Mouse (Mus musculus) limb, embryonic 11.5 days (tissue): ENCODE data around the gene Txn2. TPM values are rescaled to one million over a fixed set of nuclear protein-coding genes. Genes with fewer than 3 reads are reported as not detected.

ENCODE experiments used
- ATAC-seq: fragments of 200-750 bp; cut with Nextera tagmentation; 2 replicates; pipeline ENCODE4 v1.8.0; 2017; ENCODE audit warnings: low read depth; ENCODE audit not compliant: insufficient number of reproducible peaks, low FRiP score, low TSS enrichment
- DNase-seq: peaks from one replicate; pipeline ENCODE4 v3.0.0-alpha.2; 2015; ENCODE audit warnings: low spot score
- H3K27ac ChIP-seq: fragments of 300-500 bp; sonication (generic); replicated peaks from 2 replicates; pipeline ENCODE4 v1.5.1; 2014; ENCODE audit warnings: low read depth, mild to moderate bottlenecking, low read length
- H3K27me3 ChIP-seq: fragments of 300-500 bp; sonication (generic); 2 replicates; pipeline ENCODE4 v1.6.1; 2014; ENCODE audit warnings: mild to moderate bottlenecking, low read length, mixed read lengths; ENCODE audit not compliant: control insufficient read depth, insufficient read depth
- H3K36me3 ChIP-seq: fragments of 300-500 bp; sonication (generic); 2 replicates; pipeline ENCODE4 v1.6.1; 2014; ENCODE audit warnings: mild to moderate bottlenecking, low read length, moderate library complexity, mixed read lengths; ENCODE audit not compliant: control insufficient read depth, insufficient read depth
- H3K4me1 ChIP-seq: fragments of 300-500 bp; sonication (generic); 2 replicates; pipeline ENCODE4 v1.6.1; 2014; ENCODE audit warnings: low read length, mixed read lengths; ENCODE audit not compliant: control insufficient read depth, insufficient read depth
- H3K4me2 ChIP-seq: fragments of 300-500 bp; sonication (generic); 2 replicates; pipeline ENCODE4 v1.6.1; 2014; ENCODE audit warnings: low read depth, mild to moderate bottlenecking, moderate library complexity; ENCODE audit not compliant: severe bottlenecking
- H3K4me3 ChIP-seq: fragments of 300-500 bp; sonication (generic); 2 replicates; pipeline ENCODE4 v1.5.1; 2014; ENCODE audit warnings: low read depth, low read length
- H3K9ac ChIP-seq: fragments of 300-500 bp; sonication (generic); 2 replicates; pipeline ENCODE4 v1.6.1; 2014; ENCODE audit warnings: mild to moderate bottlenecking, low read length
- H3K9me3 ChIP-seq: fragments of 300-500 bp; sonication (generic); 2 replicates; pipeline ENCODE4 v1.6.1; 2016; ENCODE audit warnings: low read length; ENCODE audit not compliant: control insufficient read depth
- WGBS: fragments of 180-500 bp; shearing (Covaris S2); extraction: QIAGEN DNeasy Blood & Tissue Kit; methylation state at CpG from one replicate; pipeline ENCODE4 v1.1.7; 2014; 5-methylcytosine and 5-hydroxymethylcytosine counted together
- polyA plus RNA-seq: library from polyadenylated mRNA; unstranded; fragments of >200 nt; fragmentation: Nextera tagmentation; extraction: Ambion mirVana; gene quantifications from 2 replicates; pipeline ENCODE4 v1.2.1, GENCODE M21; 2014

Gene Txn2
- polyA plus RNA-seq, 1 experiment from 2014 or later, result 266 TPM

- Histone ChIP-seq H3K27me3 (no peaks in the 10 kb centered on the region), H3K4me1 (no peaks in the 10 kb centered on the region), H3K4me2 (no peak overlapping the region), H3K9ac (no peak overlapping the region), H3K9me3 (no peaks in the 10 kb centered on the region), H3K36me3 (no peaks in the 10 kb centered on the region), H3K4me3 (no peak overlapping the region), H3K27ac (no peak overlapping the region)
- DNase-seq (no peak), ATAC-seq (no peak)
- WGBS, result 80% methylated on average over 10 of the region's 10 CpGs
These were observed 35.5 kb downstream of the Txn2 start for GRCm38 (mm10) chr15:77893292-77893691.

GRCm38 (mm10) chr15:77892420-77892819 is 36.4 kb downstream of the Txn2 start:
- DNase-seq (no peak), ATAC-seq (no peak)
- WGBS, result 83% methylated on average over 10 of the region's 10 CpGs
- Histone ChIP-seq H3K36me3 (no peaks in the 10 kb centered on the region), H3K4me3 (no peak overlapping the region), H3K4me1 (no peaks in the 10 kb centered on the region), H3K27me3 (no peaks in the 10 kb centered on the region), H3K4me2 (no peak overlapping the region), H3K27ac (no peak overlapping the region), H3K9ac (no peak overlapping the region), H3K9me3 (no peaks in the 10 kb centered on the region)

GRCm38 (mm10) chr15:77891766-77892165 is 37.0 kb downstream of the Txn2 start:
- DNase-seq (no peak), ATAC-seq (no peak)
- WGBS, result 88% methylated on average over 8 of the region's 8 CpGs
- Histone ChIP-seq H3K9me3 (no peaks in the 10 kb centered on the region), H3K4me2 (no peak overlapping the region), H3K4me3 (no peak overlapping the region), H3K27ac (no peak overlapping the region), H3K36me3 (no peaks in the 10 kb centered on the region), H3K27me3 (no peaks in the 10 kb centered on the region), H3K4me1 (no peaks in the 10 kb centered on the region), H3K9ac (no peak overlapping the region)

- WGBS, result 31% methylated on average over 4 of the region's 4 CpGs
These were observed 38.9 kb downstream of the Txn2 start for GRCm38 (mm10) chr15:77889761-77890422.

GRCm38 (mm10) chr15:77888286-77888685 is 40.5 kb downstream of the Txn2 start:
- WGBS, result 74% methylated on average over 7 of the region's 7 CpGs
- ATAC-seq, result no peak

More at GRCm38 (mm10) chr15:77889761-77890422, 38.9 kb downstream of the Txn2 start:
- Histone ChIP-seq H3K4me3 (no peak overlapping the region), H3K4me1 (no peaks in the 10 kb centered on the region), H3K9me3 (no peaks in the 10 kb centered on the region), H3K27ac (no peak overlapping the region), H3K27me3 (no peaks in the 10 kb centered on the region), H3K4me2 (no peak overlapping the region), H3K36me3 (no peaks in the 10 kb centered on the region), H3K9ac (no peak overlapping the region)
- DNase-seq (no peak), ATAC-seq (no peak)

GRCm38 (mm10) chr15:77887093-77887488 is 41.7 kb downstream of the Txn2 start:
- no peaks in the 10 kb centered on the region for H3K36me3 ChIP-seq
- H3K9me3 ChIP-seq, result no peaks in the 10 kb centered on the region
- H3K4me3 ChIP-seq, result no peak overlapping the region
- H3K27me3 ChIP-seq, result no peaks in the 10 kb centered on the region
- H3K27ac ChIP-seq, result no peak overlapping the region
- H3K4me2 ChIP-seq, result no peak overlapping the region
- no peak for ATAC-seq
- peaks cover 17% of the 10 kb centered on the region for H3K4me1 ChIP-seq
- no peak overlapping the region for H3K9ac ChIP-seq
- no peak for DNase-seq
- WGBS, result 73% methylated on average over 1 of the region's 1 CpGs

More at GRCm38 (mm10) chr15:77888286-77888685, 40.5 kb downstream of the Txn2 start:
- Histone ChIP-seq H3K36me3 (no peaks in the 10 kb centered on the region), H3K27ac (no peak overlapping the region), H3K4me2 (no peak overlapping the region), H3K4me1 (peaks cover 6% of the 10 kb centered on the region), H3K4me3 (no peak overlapping the region), H3K27me3 (no peaks in the 10 kb centered on the region), H3K9ac (no peak overlapping the region), H3K9me3 (no peaks in the 10 kb centered on the region)
- DNase-seq, result no peak

- 94% methylated on average over 4 of the region's 5 CpGs for WGBS
- H3K36me3 ChIP-seq, result no peaks in the 10 kb centered on the region
- no peaks in the 10 kb centered on the region for H3K27me3 ChIP-seq
- no peak overlapping the region for H3K4me3 ChIP-seq
- H3K4me1 ChIP-seq, result peaks cover 19% of the 10 kb centered on the region
- no peak overlapping the region for H3K9ac ChIP-seq
- H3K9me3 ChIP-seq, result no peaks in the 10 kb centered on the region
- ATAC-seq (no peak), DNase-seq (no peak)
- no peak overlapping the region for H3K27ac ChIP-seq
- H3K4me2 ChIP-seq, result no peak overlapping the region
These were observed 42.3 kb downstream of the Txn2 start for GRCm38 (mm10) chr15:77886369-77887092.

GRCm38 (mm10) chr15:77885945-77886344 is 42.9 kb downstream of the Txn2 start:
- Histone ChIP-seq H3K36me3 (no peaks in the 10 kb centered on the region), H3K9ac (no peak overlapping the region), H3K4me2 (no peak overlapping the region), H3K27ac (no peak overlapping the region), H3K4me3 (no peak overlapping the region), H3K9me3 (no peaks in the 10 kb centered on the region), H3K27me3 (no peaks in the 10 kb centered on the region), H3K4me1 (peaks cover 19% of the 10 kb centered on the region)
- ATAC-seq, result no peak
- no peak for DNase-seq
- WGBS, result 94% methylated on average over 4 of the region's 4 CpGs
